Mouse (Mus musculus) T-cell, adult 66 days (primary cell): ENCODE measurements around the gene Herc2. TPM values are rescaled to one million over a fixed set of nuclear protein-coding genes. Genes with fewer than 3 reads are reported as not detected.

Experiments used
- total RNA-seq, 2 experiments: library from RNA; stranded (reverse); gene quantifications; 3 replicates in 1 of 2; 4 replicates in 1 of 2; pipeline ENCODE4 v1.2.4; 2023

Gene Herc2
- 10 to 100 TPM; 92.3 to 93.4 TPM for total RNA-seq

GRCm38 (mm10) chr7:56049831-56050321, at the start of gene Herc2:
Gene Herc2 (plus strand): TSS chr7:56050196.

GRCm38 (mm10) chr7:56019930-56020253, 30.1 kb upstream of the Herc2 start, which contains the start of gene Nipa1:
Gene Nipa1 (minus strand): TSS chr7:56019954.

GRCm38 (mm10) chr7:56239543-56239942, 189.5 kb downstream of the Herc2 start, which contains the start of gene Oca2:
Gene Oca2 (plus strand): TSS chr7:56239760.

Other genes starting within 250 kb of the Herc2 start
- gene Cyfip1, start 208.5 kb upstream of the Herc2 start, total RNA-seq = 10 to 100 TPM; 13.5 to 17.0 TPM
- 10 to 100 TPM; 27.0 to 38.5 TPM for gene Nipa2, start 87.7 kb upstream of the Herc2 start, total RNA-seq
- 1 to 10 TPM; 1.6 TPM for gene Nipa1, start 30.2 kb upstream of the Herc2 start, total RNA-seq
- gene Oca2, start 189.6 kb downstream of the Herc2 start, total RNA-seq = not detected